Mouse (Mus musculus): ENCODE data around the gene Uhrf1bp1l. TPM values are rescaled to one million over a fixed set of nuclear protein-coding genes. Genes with fewer than 3 reads are reported as not detected.

Gene Uhrf1bp1l
- polyA plus RNA-seq, 1 experiment from 2014 or later: 20.7 TPM

GRCm38 (mm10) chr10:89764457-89765121, 19.8 kb downstream of the Uhrf1bp1l start:
- Histone ChIP-seq H3K4me1 (ENCODE audit: control insufficient read depth in 2 of 2, insufficient read depth in 2 of 2, low read length in 2 of 2) (peaks cover 4 to 14% of the 10 kb centered on the region in 2 experiments; a peak in 2 of 4 replicates), H3K4me2 (ENCODE audit: low read length) (no peak overlapping the region), H3K36me3 (ENCODE audit: control insufficient read depth, insufficient read depth, low read length) (no peaks in the 10 kb centered on the region), H3K9ac (ENCODE audit: low read length) (no peak overlapping the region), H3K27me3 (ENCODE audit: control insufficient read depth, insufficient read depth, low read length) (no peaks in the 10 kb centered on the region), H3K9me3 (ENCODE audit: control insufficient read depth, low read length) (no peaks in the 10 kb centered on the region), H3K4me3 (ENCODE audit: control insufficient read depth in 1 of 2, insufficient read depth in 1 of 2, low read depth in 1 of 2, low read length in 2 of 2) (no peak overlapping the region), H3K27ac (replicated peaks in 1 of 2; ENCODE audit: control insufficient read depth in 1 of 2, insufficient read depth in 1 of 2, low read depth in 2 of 2, low read length in 2 of 2) (peak overlapping the region in 1 of 2 experiments; percentile 59; a peak in 1 of 4 replicates)
- WGBS: 69% methylated on average over 9 of the region's 9 CpGs
- no peak for ATAC-seq (ENCODE audit: insufficient number of reproducible peaks, insufficient read depth, low FRiP score, low read depth)

- peak overlapping the region; percentile 10 to 62; a peak in 3 of 4 replicates for H3K27ac ChIP-seq (replicated peaks in 1 of 2; ENCODE audit: control insufficient read depth in 1 of 2, insufficient read depth in 1 of 2, low read depth in 2 of 2, low read length in 2 of 2)
- no peak overlapping the region for H3K9ac ChIP-seq (ENCODE audit: low read length)
- H3K9me3 ChIP-seq (ENCODE audit: control insufficient read depth, low read length): no peaks in the 10 kb centered on the region
- no peak overlapping the region for H3K4me2 ChIP-seq (ENCODE audit: low read length)
- H3K4me1 ChIP-seq (ENCODE audit: control insufficient read depth in 2 of 2, insufficient read depth in 2 of 2, low read length in 2 of 2): peaks cover 4 to 17% of the 10 kb centered on the region in 2 experiments; a peak in 2 of 4 replicates
- no peak for ATAC-seq (ENCODE audit: insufficient number of reproducible peaks, insufficient read depth, low FRiP score, low read depth)
- no peaks in the 10 kb centered on the region for H3K27me3 ChIP-seq (ENCODE audit: control insufficient read depth, insufficient read depth, low read length)
- H3K36me3 ChIP-seq (ENCODE audit: control insufficient read depth, insufficient read depth, low read length): no peaks in the 10 kb centered on the region
- H3K4me3 ChIP-seq (ENCODE audit: control insufficient read depth in 1 of 2, insufficient read depth in 1 of 2, low read depth in 1 of 2, low read length in 2 of 2): no peak overlapping the region
- 81% methylated on average over 11 of the region's 11 CpGs for WGBS
Measured at GRCm38 (mm10) chr10:89765790-89766714, 21.3 kb downstream of the Uhrf1bp1l start.

- H3K36me3 ChIP-seq (ENCODE audit: control insufficient read depth, insufficient read depth, low read length): no peaks in the 10 kb centered on the region
- no peaks in the 10 kb centered on the region for H3K27me3 ChIP-seq (ENCODE audit: control insufficient read depth, insufficient read depth, low read length)
- ATAC-seq (ENCODE audit: insufficient number of reproducible peaks, insufficient read depth, low FRiP score, low read depth): no peak
- H3K4me2 ChIP-seq (ENCODE audit: low read length): 0 out of 2 replicates have a peak overlapping the region, but pooled peaks have one; percentile 12
- H3K9me3 ChIP-seq (ENCODE audit: control insufficient read depth, low read length): no peaks in the 10 kb centered on the region
- WGBS: 43% methylated on average over 7 of the region's 7 CpGs
- no peak overlapping the region for H3K4me3 ChIP-seq (ENCODE audit: control insufficient read depth in 1 of 2, insufficient read depth in 1 of 2, low read depth in 1 of 2, low read length in 2 of 2)
- H3K4me1 ChIP-seq (ENCODE audit: control insufficient read depth in 2 of 2, insufficient read depth in 2 of 2, low read length in 2 of 2): peaks cover 4 to 17% of the 10 kb centered on the region in 2 experiments; a peak in 2 of 4 replicates
- H3K9ac ChIP-seq (ENCODE audit: low read length): no peak overlapping the region
- H3K27ac ChIP-seq (replicated peaks in 1 of 2; ENCODE audit: control insufficient read depth in 1 of 2, insufficient read depth in 1 of 2, low read depth in 2 of 2, low read length in 2 of 2): no peak overlapping the region
Measured at GRCm38 (mm10) chr10:89768352-89769020, 23.7 kb downstream of the Uhrf1bp1l start.

GRCm38 (mm10) chr10:89769096-89769495, 24.3 kb downstream of the Uhrf1bp1l start:
- Histone ChIP-seq H3K9ac (ENCODE audit: low read length) (no peak overlapping the region), H3K4me2 (ENCODE audit: low read length) (0 out of 2 replicates have a peak overlapping the region, but pooled peaks have one; percentile 12), H3K4me3 (ENCODE audit: control insufficient read depth in 1 of 2, insufficient read depth in 1 of 2, low read depth in 1 of 2, low read length in 2 of 2) (no peak overlapping the region), H3K9me3 (ENCODE audit: control insufficient read depth, low read length) (no peaks in the 10 kb centered on the region), H3K27ac (replicated peaks in 1 of 2; ENCODE audit: control insufficient read depth in 1 of 2, insufficient read depth in 1 of 2, low read depth in 2 of 2, low read length in 2 of 2) (peak overlapping the region in 1 of 2 experiments; percentile 37; a peak in 1 of 4 replicates), H3K36me3 (ENCODE audit: control insufficient read depth, insufficient read depth, low read length) (no peaks in the 10 kb centered on the region), H3K4me1 (ENCODE audit: control insufficient read depth in 2 of 2, insufficient read depth in 2 of 2, low read length in 2 of 2) (peaks cover 4 to 14% of the 10 kb centered on the region in 2 experiments; a peak in 2 of 4 replicates), H3K27me3 (ENCODE audit: control insufficient read depth, insufficient read depth, low read length) (no peaks in the 10 kb centered on the region)
- no peak for ATAC-seq (ENCODE audit: insufficient number of reproducible peaks, insufficient read depth, low FRiP score, low read depth)
- WGBS: 35% methylated on average over 4 of the region's 4 CpGs

- Histone ChIP-seq H3K9me3 (ENCODE audit: control insufficient read depth, low read length) (no peaks in the 10 kb centered on the region), H3K4me3 (ENCODE audit: control insufficient read depth in 1 of 2, insufficient read depth in 1 of 2, low read depth in 1 of 2, low read length in 2 of 2) (no peak overlapping the region), H3K27me3 (ENCODE audit: control insufficient read depth, insufficient read depth, low read length) (no peaks in the 10 kb centered on the region), H3K9ac (ENCODE audit: low read length) (no peak overlapping the region), H3K27ac (replicated peaks in 1 of 2; ENCODE audit: control insufficient read depth in 1 of 2, insufficient read depth in 1 of 2, low read depth in 2 of 2, low read length in 2 of 2) (no peak overlapping the region), H3K4me1 (ENCODE audit: control insufficient read depth in 2 of 2, insufficient read depth in 2 of 2, low read length in 2 of 2) (0 out of 4 replicates have a peak, but pooled peaks cover 3 to 4% of the 10 kb centered on the region in 2 experiments), H3K4me2 (ENCODE audit: low read length) (no peak overlapping the region), H3K36me3 (ENCODE audit: control insufficient read depth, insufficient read depth, low read length) (peaks cover 11% of the 10 kb centered on the region)
- 54% methylated on average over 2 of the region's 2 CpGs for WGBS
- ATAC-seq (ENCODE audit: insufficient number of reproducible peaks, insufficient read depth, low FRiP score, low read depth): no peak
Measured at GRCm38 (mm10) chr10:89771894-89772293, 27.1 kb downstream of the Uhrf1bp1l start.

GRCm38 (mm10) chr10:89776029-89776428, 31.2 kb downstream of the Uhrf1bp1l start:
- WGBS: 93% methylated on average over 6 of the region's 6 CpGs
- H3K9ac ChIP-seq (ENCODE audit: low read length): no peak overlapping the region
- no peaks in the 10 kb centered on the region for H3K27me3 ChIP-seq (ENCODE audit: control insufficient read depth, insufficient read depth, low read length)
- no peak overlapping the region for H3K27ac ChIP-seq (replicated peaks in 1 of 2; ENCODE audit: control insufficient read depth in 1 of 2, insufficient read depth in 1 of 2, low read depth in 2 of 2, low read length in 2 of 2)
- no peak overlapping the region for H3K4me3 ChIP-seq (ENCODE audit: control insufficient read depth in 1 of 2, insufficient read depth in 1 of 2, low read depth in 1 of 2, low read length in 2 of 2)
- no peaks in the 10 kb centered on the region for H3K4me1 ChIP-seq (ENCODE audit: control insufficient read depth in 2 of 2, insufficient read depth in 2 of 2, low read length in 2 of 2)
- no peak overlapping the region for H3K4me2 ChIP-seq (ENCODE audit: low read length)
- ATAC-seq (ENCODE audit: insufficient number of reproducible peaks, insufficient read depth, low FRiP score, low read depth): no peak
- no peaks in the 10 kb centered on the region for H3K9me3 ChIP-seq (ENCODE audit: control insufficient read depth, low read length)
- H3K36me3 ChIP-seq (ENCODE audit: control insufficient read depth, insufficient read depth, low read length): peaks cover 27% of the 10 kb centered on the region

GRCm38 (mm10) chr10:89791870-89792269, 47.1 kb downstream of the Uhrf1bp1l start:
- 83% methylated on average over 4 of the region's 4 CpGs for WGBS

More at GRCm38 (mm10) chr10:89791870-89792269, 47.1 kb downstream of the Uhrf1bp1l start:
- no peaks in the 10 kb centered on the region for H3K9me3 ChIP-seq (ENCODE audit: control insufficient read depth, low read length)
- H3K9ac ChIP-seq (ENCODE audit: low read length): no peak overlapping the region
- peaks cover 46% of the 10 kb centered on the region for H3K36me3 ChIP-seq (ENCODE audit: control insufficient read depth, insufficient read depth, low read length)
- no peak overlapping the region for H3K4me3 ChIP-seq (ENCODE audit: control insufficient read depth in 1 of 2, insufficient read depth in 1 of 2, low read depth in 1 of 2, low read length in 2 of 2)
- no peaks in the 10 kb centered on the region for H3K4me1 ChIP-seq (ENCODE audit: control insufficient read depth in 2 of 2, insufficient read depth in 2 of 2, low read length in 2 of 2)
- no peak for ATAC-seq (ENCODE audit: insufficient number of reproducible peaks, insufficient read depth, low FRiP score, low read depth)
- H3K4me2 ChIP-seq (ENCODE audit: low read length): no peak overlapping the region
- no peaks in the 10 kb centered on the region for H3K27me3 ChIP-seq (ENCODE audit: control insufficient read depth, insufficient read depth, low read length)
- H3K27ac ChIP-seq (replicated peaks in 1 of 2; ENCODE audit: control insufficient read depth in 1 of 2, insufficient read depth in 1 of 2, low read depth in 2 of 2, low read length in 2 of 2): no peak overlapping the region

Measured in heart, embryonic 14.5 days (tissue).